Mouse (Mus musculus) liver, embryonic 18 days (tissue): ENCODE data around the gene Rad54l. TPM values are rescaled to one million over a fixed set of nuclear protein-coding genes. Genes with fewer than 3 reads are reported as not detected.

ENCODE experiments used
- polyA plus RNA-seq: library from polyadenylated mRNA; depleted of rRNA; stranded (reverse); fragments of >200 nt; gene quantifications from 2 replicates; pipeline ENCODE4 v1.2.3, GENCODE M21; 2012; rRNA removed

The Rad54l gene
- polyA plus RNA-seq = 6.9 and 7.1 TPM in 2 replicates

DNA sequence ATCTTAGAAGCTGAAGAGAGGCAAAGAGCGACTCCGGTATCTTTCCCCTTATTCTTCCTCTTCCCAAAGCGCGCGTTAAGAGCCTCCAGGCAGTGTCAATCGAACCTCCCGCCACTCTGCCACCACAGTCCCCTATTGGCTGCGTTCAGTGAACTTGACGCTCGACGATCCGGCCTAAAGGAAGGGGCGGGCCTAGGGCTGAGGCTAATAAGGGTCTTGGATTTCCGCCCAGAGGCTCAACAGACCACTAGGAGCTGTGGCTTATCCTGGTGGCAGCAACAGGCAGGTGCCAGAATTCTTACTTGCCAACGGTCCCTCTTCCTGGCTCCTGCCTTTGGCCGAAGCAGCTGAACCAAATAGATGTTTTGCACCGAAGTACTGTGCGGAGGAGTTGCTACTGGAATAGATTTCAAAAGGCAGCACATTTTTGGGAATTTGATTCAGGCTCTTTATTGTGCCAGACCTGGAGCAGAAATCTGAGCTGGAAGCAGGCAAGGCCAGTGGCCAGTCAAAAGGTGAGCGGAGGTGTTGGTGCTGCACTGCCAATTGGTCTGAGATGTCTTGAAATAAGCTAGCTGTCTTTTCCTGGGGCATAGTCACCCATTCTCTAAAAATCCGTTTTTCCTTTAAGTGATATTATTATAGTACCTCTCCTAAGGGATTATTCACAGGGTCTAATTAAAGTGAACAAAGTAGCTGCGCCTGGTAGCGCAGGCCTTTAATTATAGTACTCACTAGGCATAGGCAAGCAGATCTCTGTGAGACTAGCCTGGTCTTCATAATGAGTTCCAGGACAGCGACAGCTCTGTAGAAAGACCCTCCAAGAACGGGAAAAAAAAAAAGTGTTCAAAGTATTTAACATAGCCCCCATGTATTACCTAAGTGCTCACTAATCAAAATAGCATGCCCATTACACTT lies at the start of gene Rad54l, which contains the start of gene Pomgnt1:
Rad54l (minus strand) TSS at position 89 of the 918 bp plus-strand sequence.
Pomgnt1 (plus strand) TSS at position 239 of the 918 bp plus-strand sequence.

DNA sequence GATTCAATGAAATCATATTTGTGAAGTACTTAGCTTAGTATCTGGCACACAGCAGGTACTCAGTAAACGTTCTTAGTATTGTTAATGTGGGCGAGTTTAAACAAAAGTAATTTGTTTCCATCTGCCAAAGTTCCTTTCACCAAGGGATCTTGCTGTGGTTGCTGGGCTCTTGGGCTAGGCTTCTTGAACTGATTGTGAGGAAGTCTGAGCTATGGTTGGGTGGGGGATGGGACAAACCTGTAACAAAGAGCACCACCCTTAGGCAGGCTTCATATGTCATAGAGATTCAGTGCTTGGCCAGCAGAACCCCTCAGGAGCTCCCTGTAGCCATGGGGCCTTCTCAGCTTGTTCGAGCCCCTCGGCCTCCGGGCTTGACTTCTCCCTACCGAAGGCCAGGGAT lies 49.6 kb upstream of the Rad54l start, which contains the start of the genes 1700042G07Rik and Gm49337:
1700042G07Rik (plus strand) TSS at position 301 of the 400 bp plus-strand sequence.
Gm49337 (plus strand) TSS at position 313 of the 400 bp plus-strand sequence.

DNA sequence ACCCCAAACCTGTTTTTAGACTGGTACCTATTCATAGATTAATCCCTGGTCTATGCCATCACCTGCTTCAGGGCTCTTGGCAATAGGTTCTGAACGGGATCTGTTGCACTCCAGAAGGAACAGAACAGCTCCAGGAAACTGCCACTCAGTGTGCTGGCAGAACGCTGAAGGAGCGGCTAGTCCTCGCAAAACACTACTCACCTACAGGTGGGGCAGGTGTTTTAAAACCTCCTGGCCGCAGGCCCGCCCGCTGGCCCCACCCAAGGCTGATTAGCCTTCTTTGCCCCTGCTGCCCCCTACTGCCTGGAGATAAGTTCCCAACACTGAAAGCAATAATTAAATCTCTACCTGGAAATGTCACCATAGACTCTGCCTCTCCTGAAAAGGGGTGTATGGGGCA lies 43.9 kb upstream of the Rad54l start, which contains the start of gene Tspan1:
Tspan1 (minus strand) TSS at position 198 of the 400 bp plus-strand sequence.

DNA sequence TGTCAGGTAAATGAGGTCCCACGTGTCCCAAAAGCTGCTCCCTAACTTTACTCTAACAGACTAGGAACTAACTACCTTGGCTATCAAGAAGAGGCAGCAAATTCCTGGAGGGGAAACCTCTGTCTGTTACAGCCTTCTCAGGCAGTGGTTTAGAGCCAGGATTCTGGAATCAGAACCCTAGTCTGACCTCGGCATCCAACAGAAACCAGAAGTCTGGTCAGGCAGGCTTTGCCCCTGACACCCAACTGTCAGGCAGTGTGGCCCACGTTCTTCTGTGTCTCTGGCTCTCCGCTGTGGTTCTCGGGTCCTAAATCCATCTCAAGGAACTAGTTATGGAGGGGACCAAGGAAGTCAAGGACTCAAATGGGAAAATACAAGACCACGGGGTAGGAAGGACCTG lies 27.7 kb upstream of the Rad54l start, which contains the start of gene Lurap1:
Lurap1 (minus strand) TSS at position 101 of the 400 bp plus-strand sequence.

DNA sequence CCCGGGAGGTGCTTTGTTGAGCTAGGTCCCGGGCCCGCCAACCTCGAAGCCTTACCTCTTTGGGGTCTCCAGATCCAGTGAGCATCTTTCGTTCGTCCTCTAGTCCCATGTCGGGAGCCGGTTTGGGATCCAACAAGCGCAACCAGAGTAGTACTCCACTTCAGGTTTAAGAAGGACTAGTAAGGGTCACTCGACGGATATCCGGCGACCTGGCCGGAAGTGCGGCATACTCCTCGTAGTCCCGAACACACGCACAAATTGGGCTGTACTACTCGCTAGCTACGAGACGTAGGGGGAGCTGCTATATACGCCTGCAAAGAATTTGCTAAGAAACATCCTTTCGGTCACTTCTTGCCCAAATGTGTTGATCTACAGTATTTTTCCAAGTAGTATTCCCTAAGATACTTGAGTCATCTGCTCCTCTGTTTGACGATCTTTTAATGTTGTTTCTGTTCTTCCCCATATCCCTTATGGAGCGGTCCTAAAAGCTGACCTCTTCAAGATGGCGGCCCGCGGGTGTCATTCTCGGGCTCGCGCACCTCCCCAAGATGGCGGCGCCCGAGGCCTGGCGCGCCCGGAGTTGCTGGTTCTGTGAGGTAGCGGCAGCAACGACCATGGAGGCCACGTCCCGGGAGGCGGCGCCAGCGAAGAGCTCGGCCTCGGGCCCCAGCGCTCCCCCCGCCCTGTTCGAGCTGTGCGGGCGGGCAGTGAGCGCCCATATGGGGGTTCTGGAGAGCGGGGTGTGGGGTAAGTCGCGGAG lies 48.4 kb downstream of the Rad54l start, which contains the start of the genes Uqcrh and Lrrc41:
Uqcrh (minus strand) TSS at position 211 of the 760 bp plus-strand sequence.
Lrrc41 (plus strand) TSS at position 409 of the 760 bp plus-strand sequence.

DNA sequence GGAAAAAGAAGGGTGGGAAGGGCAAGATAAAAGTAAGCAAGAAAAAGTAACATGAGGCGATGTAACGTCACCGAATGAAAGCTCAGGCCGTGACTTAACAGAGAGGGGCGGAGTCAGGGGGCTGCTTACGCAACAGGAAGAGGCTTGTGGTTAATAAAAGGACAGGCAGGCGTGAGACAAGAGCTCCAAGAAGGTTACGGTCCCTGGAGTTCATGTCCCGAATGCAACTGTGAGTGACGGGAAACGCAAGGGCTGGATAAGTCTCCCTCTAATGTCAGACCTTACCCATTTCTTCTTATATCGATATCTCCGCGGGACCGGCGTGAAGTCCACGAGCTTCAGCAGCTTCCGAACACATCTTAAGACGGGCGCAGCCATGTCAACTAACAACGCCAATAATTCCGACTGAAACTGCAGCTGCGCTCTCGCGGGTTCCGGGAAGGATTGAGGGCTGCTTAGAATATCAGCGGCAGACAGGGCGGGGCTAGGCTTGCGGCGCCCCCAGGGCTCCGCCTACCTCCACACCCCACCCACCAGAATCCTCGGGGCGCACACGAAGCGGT lies 70.0 kb downstream of the Rad54l start, which contains the start of gene Nsun4:
Nsun4 (minus strand) TSS at position 478 of the 563 bp plus-strand sequence.

Other genes with a start within 250 kb of the Rad54l start
- not detected in 2 replicates for gene Kncn, start 239.3 kb downstream of the Rad54l start, polyA plus RNA-seq
- not detected in 2 replicates for gene 6430628N08Rik, start 233.0 kb downstream of the Rad54l start, polyA plus RNA-seq
- not detected in 2 replicates for gene Dmbx1, start 183.8 kb downstream of the Rad54l start, polyA plus RNA-seq
- gene Faah, start 105.8 kb downstream of the Rad54l start, polyA plus RNA-seq = 23.5 TPM in 2 replicates
- 5.7 and 6.3 TPM in 2 replicates for gene Nsun4, start 69.8 kb downstream of the Rad54l start, polyA plus RNA-seq
- 317 and 391 TPM in 2 replicates for gene Uqcrh, start 48.6 kb downstream of the Rad54l start, polyA plus RNA-seq
- gene Lrrc41, start 48.4 kb downstream of the Rad54l start, polyA plus RNA-seq = 15.1 and 15.8 TPM in 2 replicates
- gene Pomgnt1, start 150 bp upstream of the Rad54l start, polyA plus RNA-seq = 10.5 TPM in 2 replicates
- 0.14 TPM in 2 replicates for gene Lurap1, start 27.6 kb upstream of the Rad54l start, polyA plus RNA-seq
- gene Tspan1, start 43.9 kb upstream of the Rad54l start, polyA plus RNA-seq = 0.02 TPM in 2 replicates
- gene 1700042G07Rik, start 49.7 kb upstream of the Rad54l start, polyA plus RNA-seq = not detected in 2 replicates
- gene Gm49337, start 49.7 kb upstream of the Rad54l start, polyA plus RNA-seq = not detected in 2 replicates
- 0.73 TPM in 2 replicates for gene Pik3r3, start 97.9 kb upstream of the Rad54l start, polyA plus RNA-seq